Mouse (Mus musculus): ENCODE measurements around the gene Teddm1b. TPM values are rescaled to one million over a fixed set of nuclear protein-coding genes. Genes with fewer than 3 reads are reported as not detected.
A peak's percentile ranks its signal among the peaks of the same experiment; 100 is the strongest.
"Not testable (repeated sequence)": the region's sequence is repeated elsewhere in the genome, so short reads cannot be mapped to it uniquely, and the experiment has no call there.

The Teddm1b gene
- total RNA-seq (2021): under 1 TPM; 0.14 to 0.18 TPM
- long read RNA-seq, experiment 1: 0 reads
- long read RNA-seq, experiment 2: 0 reads

DNA sequence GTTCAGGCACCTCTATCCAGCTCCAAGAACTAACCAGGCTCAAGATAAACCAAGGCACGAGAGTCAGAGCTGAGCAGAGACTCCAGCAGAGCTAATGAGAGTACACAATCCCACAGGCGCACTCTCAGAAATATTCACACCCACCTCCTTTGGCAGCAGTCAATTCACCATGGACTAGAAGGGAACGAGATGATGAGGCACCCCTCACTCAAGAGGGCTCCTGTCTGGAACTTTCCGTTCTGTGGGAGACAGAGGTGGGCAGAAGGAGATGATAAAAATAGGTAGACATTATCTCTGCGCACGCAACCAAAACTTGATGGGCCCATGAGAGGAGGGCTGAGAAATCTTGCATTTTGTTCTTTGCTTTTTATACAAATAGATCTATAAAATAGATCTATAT, at the start of gene Teddm1b:
TSS of gene Teddm1b (plus strand) at position 301 of the 400 bp plus-strand sequence.
- intact Hi-C loops (cut with DNase I): no loop called here
- no peak within 1 kb of the TSS for H3K27ac ChIP-seq
- no peak for DNase-seq (ENCODE audit: extremely low spot score in 1 of 2, low spot score in 2 of 2)
- H3K4me3 ChIP-seq: no peak within 1 kb of the TSS
- no peak for TF ChIP-seq CTCF (IDR thresholded peaks at IDR 0.05)

- DNase-seq (ENCODE audit: extremely low spot score in 1 of 2, low spot score in 2 of 2): no peak
- Histone ChIP-seq H3K27ac (no peak overlapping the region), H3K4me3 (no peak overlapping the region)
- no peak for TF ChIP-seq CTCF (IDR thresholded peaks at IDR 0.05)
- intact Hi-C loops (cut with DNase I): no loop called here
These were observed 43.4 kb upstream of the Teddm1b start for GRCm38 (mm10) chr1:153830746-153831145.

DNA sequence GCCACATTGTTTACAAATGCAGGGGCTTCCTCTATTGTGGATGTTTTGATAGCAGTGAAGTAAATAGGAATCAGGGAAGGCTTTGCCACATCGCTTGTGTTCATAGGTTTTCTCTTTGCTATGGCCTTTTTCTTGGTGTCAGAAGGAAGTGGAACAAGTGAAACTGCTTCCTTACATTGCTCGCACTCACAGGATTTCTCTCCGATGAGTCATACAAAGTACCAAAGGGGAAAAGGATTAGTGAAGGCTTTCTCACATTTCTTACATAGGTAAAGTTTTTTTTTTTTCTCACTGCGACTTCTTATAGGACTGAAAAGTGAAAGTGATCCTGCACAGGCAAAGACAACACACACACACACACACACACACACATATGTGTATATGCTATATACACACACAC, 38.1 kb upstream of the Teddm1b start:
- no peak overlapping the region for H3K4me3 ChIP-seq
- H3K27ac ChIP-seq: no peak overlapping the region
- DNase-seq (ENCODE audit: extremely low spot score in 1 of 2, low spot score in 2 of 2): no peak
- intact Hi-C loops (cut with DNase I): no loop called here
- no peak for TF ChIP-seq CTCF (IDR thresholded peaks at IDR 0.05)

- intact Hi-C loops (cut with DNase I): no loop called here
- no peak for TF ChIP-seq CTCF (IDR thresholded peaks at IDR 0.05)
- no peak overlapping the region for H3K27ac ChIP-seq
- peak in 1 of 2 experiments; percentile 26 for DNase-seq (ENCODE audit: extremely low spot score in 1 of 2, low spot score in 2 of 2)
- H3K4me3 ChIP-seq: no peak overlapping the region
These were observed 31.9 kb upstream of the Teddm1b start for GRCm38 (mm10) chr1:153842121-153842740.

GRCm38 (mm10) chr1:153844042-153844441, 30.1 kb upstream of the Teddm1b start, which contains the start of gene Rgsl1:
TSS of gene Rgsl1 (minus strand) at chr1:153844142.
- no peak for TF ChIP-seq CTCF (IDR thresholded peaks at IDR 0.05)
- H3K27ac ChIP-seq: no peak within 1 kb of the TSS

GRCm38 (mm10) chr1:153846420-153846819, 27.7 kb upstream of the Teddm1b start:
- intact Hi-C loops (cut with DNase I): loop anchor here (2.0 to 5.0 kb wide), 2 partner anchors 99 to 334 kb away; partner anchors contain the start of gene Rnasel
- no peak for TF ChIP-seq CTCF (IDR thresholded peaks at IDR 0.05)

More at GRCm38 (mm10) chr1:153844042-153844441, 30.1 kb upstream of the Teddm1b start, which contains the start of gene Rgsl1:
- H3K4me3 ChIP-seq: no peak within 1 kb of the TSS
- no peak for DNase-seq (ENCODE audit: extremely low spot score in 1 of 2, low spot score in 2 of 2)
- intact Hi-C loops (cut with DNase I): no loop called here

DNA sequence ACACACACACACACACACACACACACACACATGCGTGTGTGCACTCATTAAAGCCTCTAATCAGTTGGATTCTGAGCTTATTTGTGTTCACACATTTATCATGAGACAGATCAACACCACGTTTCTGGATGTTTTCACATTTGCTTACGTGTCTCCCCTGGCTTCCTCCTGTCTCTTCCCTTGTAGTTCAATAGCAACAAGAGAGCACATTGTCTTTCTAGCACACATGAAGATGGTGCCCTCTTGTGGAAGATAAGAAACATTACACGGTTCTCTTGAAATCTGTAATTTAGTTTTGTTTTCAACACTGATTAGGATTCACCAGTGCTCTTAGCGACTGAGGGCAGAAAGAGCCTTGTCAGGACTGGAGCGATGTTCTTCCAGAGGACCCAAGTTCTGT, 27.3 kb upstream of the Teddm1b start:
- no peak for DNase-seq (ENCODE audit: extremely low spot score in 1 of 2, low spot score in 2 of 2)
- H3K27ac ChIP-seq: no peak overlapping the region
- TF ChIP-seq CTCF (IDR thresholded peaks at IDR 0.05): peak; percentile 74
- intact Hi-C loops (cut with DNase I): loop anchor here (2.0 to 5.0 kb wide), 2 partner anchors 100 to 334 kb away; partner anchors contain the start of gene Rnasel
- H3K4me3 ChIP-seq: no peak overlapping the region

More at GRCm38 (mm10) chr1:153846420-153846819, 27.7 kb upstream of the Teddm1b start:
- no peak for DNase-seq (ENCODE audit: extremely low spot score in 1 of 2, low spot score in 2 of 2)
- Histone ChIP-seq H3K4me3 (no peak overlapping the region), H3K27ac (no peak overlapping the region)

GRCm38 (mm10) chr1:153852696-153853095, 21.4 kb upstream of the Teddm1b start:
- intact Hi-C loops (cut with DNase I); H3K27ac ChIP-seq; H3K4me3 ChIP-seq; DNase-seq (ENCODE audit: extremely low spot score in 1 of 2, low spot score in 2 of 2): not testable (repeated sequence)

DNA sequence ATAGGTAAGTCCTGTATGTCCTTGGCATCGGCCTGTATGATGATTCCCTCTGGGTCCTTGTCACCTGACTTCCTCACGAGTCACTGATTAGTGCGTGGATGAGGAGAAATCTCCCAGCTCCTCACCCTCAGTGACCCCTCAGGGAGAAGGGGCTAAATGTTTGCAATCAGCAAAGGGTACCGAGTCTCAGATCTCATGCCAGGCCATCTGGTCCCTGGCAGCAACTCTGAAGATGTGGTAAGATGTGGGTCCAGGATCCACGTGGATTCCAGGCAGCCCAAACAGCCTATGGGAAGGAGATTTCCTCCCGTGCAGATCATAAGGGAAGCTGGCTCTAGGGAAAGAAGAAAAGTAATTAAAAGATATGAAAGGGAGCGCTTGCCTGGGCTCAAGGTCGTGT, 18.2 kb upstream of the Teddm1b start:
- TF ChIP-seq CTCF (IDR thresholded peaks at IDR 0.05): no peak
- no peak overlapping the region for H3K27ac ChIP-seq
- H3K4me3 ChIP-seq: no peak overlapping the region
- DNase-seq (ENCODE audit: extremely low spot score in 1 of 2, low spot score in 2 of 2): no peak
- intact Hi-C loops (cut with DNase I): no loop called here

- H3K27ac ChIP-seq; H3K4me3 ChIP-seq; DNase-seq (ENCODE audit: extremely low spot score in 1 of 2, low spot score in 2 of 2); intact Hi-C loops (cut with DNase I): not testable (repeated sequence)
These were observed 6.2 kb downstream of the Teddm1b start for GRCm38 (mm10) chr1:153880391-153880790.

DNA sequence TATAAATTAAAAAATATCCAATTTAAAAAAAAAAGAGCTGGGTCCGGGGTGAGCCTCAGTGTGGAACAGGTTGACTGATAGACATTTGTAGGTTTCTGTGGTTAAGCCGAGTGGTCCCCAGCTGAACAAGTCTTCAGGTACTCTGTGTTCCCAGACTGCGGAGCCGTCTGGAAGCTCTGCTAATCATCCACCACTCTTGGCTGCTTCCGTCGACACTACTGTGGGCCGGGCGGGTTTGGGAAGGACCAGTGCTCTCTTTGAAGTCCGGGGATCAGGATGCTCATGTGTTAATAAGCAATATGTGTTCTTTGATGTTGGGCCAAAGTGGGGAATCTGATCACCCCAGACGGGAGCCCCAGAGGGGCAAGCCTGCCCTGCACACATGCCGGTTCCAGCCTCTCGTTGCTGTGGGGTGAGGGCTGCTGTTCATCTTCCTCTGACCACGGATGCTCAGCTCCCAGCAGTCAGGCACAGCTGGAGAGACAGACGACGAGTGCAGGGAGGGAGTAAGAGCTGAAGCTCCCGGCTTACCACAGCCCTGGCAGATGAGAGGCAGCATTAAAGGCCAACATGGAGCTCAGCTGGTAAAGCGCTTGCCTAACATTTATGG, 12.0 kb downstream of the Teddm1b start:
- H3K27ac ChIP-seq: no peak overlapping the region
- no peak for DNase-seq (ENCODE audit: extremely low spot score in 1 of 2, low spot score in 2 of 2)
- TF ChIP-seq CTCF (IDR thresholded peaks at IDR 0.05): no peak
- intact Hi-C loops (cut with DNase I): no loop called here
- H3K4me3 ChIP-seq: no peak overlapping the region

- no peak for TF ChIP-seq CTCF (IDR thresholded peaks at IDR 0.05)
- DNase-seq (ENCODE audit: extremely low spot score in 1 of 2, low spot score in 2 of 2): no peak
- intact Hi-C loops (cut with DNase I): no loop called here
- Histone ChIP-seq H3K4me3 (no peak overlapping the region), H3K27ac (no peak overlapping the region)
These were observed 16.0 kb downstream of the Teddm1b start for GRCm38 (mm10) chr1:153890121-153890520.
